Mouse (Mus musculus): Measurements from ENCODE around the gene Vmn2r38. TPM values are rescaled to one million over a fixed set of nuclear protein-coding genes. Genes with fewer than 3 reads are reported as not detected.
"Not testable (repeated sequence)": the region's sequence is repeated elsewhere in the genome, so short reads cannot be mapped to it uniquely, and the experiment has no call there.

Vmn2r38 gene
- not detected in 2 replicates for total RNA-seq (2014; rRNA removed; ENCODE audit: low replicate concordance)
- not detected in 2 replicates for polyA plus RNA-seq (2015; fragmentation: Nextera tagmentation; extraction: Ambion mirVana)

DNA sequence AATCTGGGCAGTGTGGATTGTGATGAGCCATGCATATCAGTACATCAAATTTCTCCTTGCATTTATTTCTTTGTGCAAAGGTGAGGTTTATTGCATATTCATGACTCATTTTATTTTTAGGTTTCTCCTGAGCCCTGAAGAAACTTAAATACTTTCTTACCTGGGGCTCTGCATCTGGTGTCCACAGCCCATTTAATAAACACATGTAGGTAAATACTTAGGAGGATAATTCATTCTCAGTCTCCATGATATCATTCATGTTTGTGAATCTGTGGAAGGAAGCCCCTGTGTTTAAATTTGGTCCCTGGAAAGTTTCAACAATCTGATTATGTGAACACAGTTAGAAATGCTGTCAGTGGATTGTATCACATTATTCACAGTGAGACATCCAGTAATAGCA is at the start of gene Vmn2r38:
Gene Vmn2r38, minus strand, starts transcription at position 101 of the 400 bp plus-strand sequence.
- not testable (repeated sequence) for H3K4me2 ChIP-seq (ENCODE audit: low read depth, low read length); H3K9ac ChIP-seq (replicated peaks; ENCODE audit: low read depth, low read length); ATAC-seq (ENCODE audit: insufficient read depth, low read depth); H3K9me3 ChIP-seq (replicated peaks; ENCODE audit: control insufficient read depth, low read length); H3K36me3 ChIP-seq (replicated peaks; ENCODE audit: control insufficient read depth, insufficient read depth, low read length); H3K4me1 ChIP-seq (ENCODE audit: control insufficient read depth, insufficient read depth); DNase-seq (ENCODE audit: low spot score); H3K4me3 ChIP-seq (ENCODE audit: low read depth, low read length); H3K27me3 ChIP-seq (ENCODE audit: control insufficient read depth, insufficient read depth, low read length); H3K27ac ChIP-seq (ENCODE audit: low read depth)

DNA sequence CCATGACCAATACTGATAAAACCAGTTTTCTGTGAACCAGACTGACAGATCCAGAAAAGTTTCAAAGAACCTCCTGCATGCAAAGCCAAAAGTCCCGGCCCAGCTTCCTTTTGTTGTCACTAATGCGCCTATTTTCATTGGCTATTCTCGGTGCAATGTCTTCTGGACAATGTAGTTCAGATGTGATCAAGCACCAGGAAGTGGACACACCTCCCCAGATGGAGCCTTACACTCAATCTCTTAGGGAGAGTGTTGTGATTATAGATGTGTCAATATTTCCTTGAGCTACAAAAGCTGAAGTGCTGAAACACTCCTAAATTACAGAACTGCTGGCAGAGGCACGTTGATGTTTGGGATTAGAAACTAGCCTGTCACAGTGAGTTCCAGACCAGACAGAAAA is 32.3 kb downstream of the Vmn2r38 start:
- not testable (repeated sequence) for H3K4me1 ChIP-seq (ENCODE audit: control insufficient read depth, insufficient read depth); H3K9me3 ChIP-seq (replicated peaks; ENCODE audit: control insufficient read depth, low read length); H3K27me3 ChIP-seq (ENCODE audit: control insufficient read depth, insufficient read depth, low read length); H3K27ac ChIP-seq (ENCODE audit: low read depth); DNase-seq (ENCODE audit: low spot score); H3K4me2 ChIP-seq (ENCODE audit: low read depth, low read length); H3K9ac ChIP-seq (replicated peaks; ENCODE audit: low read depth, low read length); H3K36me3 ChIP-seq (replicated peaks; ENCODE audit: control insufficient read depth, insufficient read depth, low read length); ATAC-seq (ENCODE audit: insufficient read depth, low read depth); H3K4me3 ChIP-seq (ENCODE audit: low read depth, low read length)
- 63% methylated on average over 4 of the region's 4 CpGs for WGBS

DNA sequence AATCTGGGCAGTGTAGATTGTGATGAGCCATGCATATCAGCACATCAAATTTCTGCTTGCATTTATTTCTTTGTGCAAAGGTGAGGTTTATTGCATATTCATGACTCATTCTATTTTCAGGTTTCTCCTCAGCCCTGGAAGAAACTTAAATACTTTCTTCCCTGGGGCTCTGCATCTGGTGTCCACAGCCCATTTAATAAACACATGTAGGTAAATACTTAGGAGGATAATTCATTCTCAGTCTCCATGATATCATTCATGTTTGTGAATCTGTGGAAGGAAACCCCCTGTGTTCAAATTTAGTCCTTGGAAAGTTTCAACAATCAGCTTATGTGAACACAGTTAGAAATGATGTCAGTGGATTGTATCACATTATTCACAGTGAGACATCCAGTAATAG is 67.0 kb downstream of the Vmn2r38 start, which contains the start of gene Vmn2r39:
Gene Vmn2r39, minus strand, starts transcription at position 101 of the 400 bp plus-strand sequence.
- H3K4me3 ChIP-seq (ENCODE audit: low read depth, low read length); H3K27me3 ChIP-seq (ENCODE audit: control insufficient read depth, insufficient read depth, low read length); H3K36me3 ChIP-seq (replicated peaks; ENCODE audit: control insufficient read depth, insufficient read depth, low read length); ATAC-seq (ENCODE audit: insufficient read depth, low read depth); H3K9ac ChIP-seq (replicated peaks; ENCODE audit: low read depth, low read length); H3K9me3 ChIP-seq (replicated peaks; ENCODE audit: control insufficient read depth, low read length); H3K4me2 ChIP-seq (ENCODE audit: low read depth, low read length); H3K4me1 ChIP-seq (ENCODE audit: control insufficient read depth, insufficient read depth); DNase-seq (ENCODE audit: low spot score); H3K27ac ChIP-seq (ENCODE audit: low read depth): not testable (repeated sequence)

Other genes starting within 250 kb of the Vmn2r38 start
- gene Vmn2r40, start 166.4 kb downstream of the Vmn2r38 start, total RNA-seq (2014; rRNA removed; ENCODE audit: low replicate concordance) = not detected in 2 replicates
- gene Vmn2r40, start 166.4 kb downstream of the Vmn2r38 start, polyA plus RNA-seq (2015; fragmentation: Nextera tagmentation; extraction: Ambion mirVana) = not detected in 2 replicates
- gene Vmn2r39, start 67.1 kb downstream of the Vmn2r38 start, total RNA-seq (2014; rRNA removed; ENCODE audit: low replicate concordance) = not detected in 2 replicates
- not detected in 2 replicates for gene Vmn2r39, start 67.1 kb downstream of the Vmn2r38 start, polyA plus RNA-seq (2015; fragmentation: Nextera tagmentation; extraction: Ambion mirVana)
- gene Vmn2r37, start 125.8 kb upstream of the Vmn2r38 start, total RNA-seq (2014; rRNA removed; ENCODE audit: low replicate concordance) = not detected in 2 replicates
- not detected in 2 replicates for gene Vmn2r37, start 125.8 kb upstream of the Vmn2r38 start, polyA plus RNA-seq (2015; fragmentation: Nextera tagmentation; extraction: Ambion mirVana)

Measured in heart, postnatal 0 days (tissue).